Mouse (Mus musculus): ENCODE results near the gene Vasp.

The Vasp gene

DNA sequence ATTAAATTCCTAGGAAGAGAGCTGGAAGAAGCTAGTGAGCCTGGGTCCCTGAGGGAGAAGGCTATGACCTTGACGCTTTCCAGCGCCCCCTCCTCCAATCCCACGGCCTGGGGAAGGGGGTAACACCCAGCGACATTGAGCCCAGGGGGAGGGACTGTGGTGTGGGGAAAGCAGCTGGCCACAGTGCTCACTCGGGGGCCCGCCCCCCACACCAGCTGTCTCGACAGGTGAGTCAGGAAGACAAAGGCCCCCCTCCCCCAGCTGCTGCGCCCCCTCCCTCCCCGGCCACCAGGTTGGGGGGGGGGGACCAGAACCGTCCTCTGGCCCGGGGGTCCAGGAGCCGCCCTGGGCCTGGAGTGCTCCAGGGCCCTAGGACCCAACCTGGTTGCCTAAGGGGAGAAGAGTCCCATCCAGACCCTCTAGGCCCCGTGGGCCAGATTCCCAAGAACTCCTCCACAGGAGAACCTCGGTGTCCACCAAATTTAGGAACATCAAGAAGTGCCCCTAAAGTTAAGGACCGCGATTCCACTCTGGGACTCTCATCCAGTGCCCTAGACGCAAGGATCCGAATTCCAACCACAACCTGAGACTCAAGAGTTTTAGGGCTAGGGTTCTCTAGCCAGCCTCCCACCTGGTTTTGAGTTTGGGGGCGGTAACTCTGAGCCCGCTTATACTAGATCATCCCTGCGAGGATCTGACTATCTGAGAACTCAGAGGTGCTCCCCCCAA lies 944 bp downstream of the Vasp start:
- DNase-seq (ENCODE audit: low spot score): peak; percentile 32

DNA sequence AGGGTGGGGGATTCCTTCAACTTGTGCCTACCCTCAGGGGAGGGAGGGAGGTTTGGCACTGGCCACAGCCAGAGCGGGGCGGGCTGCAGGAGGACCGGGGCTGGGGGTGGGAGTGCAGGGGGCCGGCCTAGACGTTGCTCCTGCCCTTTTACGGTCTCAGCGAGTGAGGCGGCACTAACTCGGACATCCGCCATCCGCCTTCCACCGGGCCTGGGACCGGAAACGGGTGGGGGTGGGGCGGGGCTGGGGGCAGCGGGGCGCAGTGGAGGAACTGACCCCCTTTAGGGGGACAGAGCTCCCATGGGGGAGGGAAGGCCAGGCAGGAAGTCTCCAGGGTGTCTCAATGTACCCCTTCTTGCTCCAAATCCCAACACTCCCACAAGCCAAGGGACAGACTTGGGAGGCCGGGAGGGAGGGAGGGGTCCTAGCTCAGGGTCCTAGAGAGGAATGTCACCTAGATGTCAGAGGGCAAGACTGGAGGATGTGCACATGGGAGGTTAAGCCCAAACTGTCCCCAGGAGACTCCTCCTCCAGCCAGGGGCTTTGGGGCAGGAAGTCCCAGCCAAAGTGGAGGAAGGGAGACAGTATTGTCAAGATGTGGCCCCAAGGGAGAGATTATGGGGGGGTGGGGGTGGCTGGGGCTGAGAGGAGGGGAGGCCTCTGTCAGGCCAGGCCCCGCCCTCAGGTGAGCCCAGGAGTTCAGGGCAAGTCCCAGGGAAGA lies 1.7 kb downstream of the Vasp start:
- no peak for DNase-seq (ENCODE audit: low spot score)

DNA sequence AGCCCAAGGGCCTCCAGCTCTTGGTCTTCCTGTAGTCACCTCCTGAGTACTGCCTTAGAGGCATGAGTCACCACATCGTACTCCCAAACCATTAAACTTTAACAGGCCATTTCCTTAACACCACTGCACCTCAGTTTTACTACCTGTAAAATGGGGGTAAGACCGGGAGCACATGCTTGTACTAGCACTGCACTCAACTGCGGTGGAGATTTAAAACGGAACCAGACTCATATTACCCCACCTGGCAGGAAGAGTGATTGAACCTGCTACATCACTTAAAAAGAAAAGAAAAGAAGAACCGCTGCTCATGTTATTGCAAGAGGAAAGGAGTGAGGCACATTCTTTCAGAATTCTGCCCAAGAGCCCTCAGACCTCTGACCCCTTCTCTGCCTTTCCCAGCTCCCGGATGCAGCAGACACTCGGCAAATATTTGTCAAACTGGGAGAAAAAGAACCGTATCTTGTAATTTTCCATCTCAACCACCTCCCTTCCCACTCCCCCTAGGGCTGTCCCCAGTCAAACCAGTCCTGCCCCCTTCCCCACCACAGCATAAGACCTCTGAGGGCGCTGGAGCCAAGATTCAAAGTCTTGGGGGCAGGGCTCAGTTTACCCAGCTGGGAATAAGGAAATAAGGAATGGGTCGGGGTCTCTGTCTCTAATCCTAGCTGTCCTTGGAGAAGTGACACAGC lies 2.5 kb downstream of the Vasp start:
- DNase-seq (ENCODE audit: low spot score): no peak

DNA sequence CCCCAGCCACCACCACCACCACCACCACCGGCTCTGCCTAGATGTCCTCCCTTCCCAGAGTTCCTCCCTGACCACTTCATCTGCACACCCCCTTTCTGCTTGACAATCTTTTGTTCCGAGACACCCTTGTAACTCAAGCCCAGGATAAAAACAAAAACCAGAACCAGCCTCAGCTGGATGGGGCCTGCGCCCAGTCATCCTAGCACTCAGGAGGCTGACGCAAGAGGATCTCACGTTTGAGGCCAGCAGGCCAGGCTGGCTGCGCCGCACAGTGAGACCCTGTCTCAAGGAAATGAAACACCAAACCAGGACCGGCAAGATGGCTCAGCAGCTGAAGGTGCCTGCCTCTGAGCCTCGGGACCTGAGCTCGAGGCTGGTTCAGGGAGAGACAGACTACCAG lies 4.6 kb downstream of the Vasp start:
- DNase-seq (ENCODE audit: low spot score): peak; percentile 39

DNA sequence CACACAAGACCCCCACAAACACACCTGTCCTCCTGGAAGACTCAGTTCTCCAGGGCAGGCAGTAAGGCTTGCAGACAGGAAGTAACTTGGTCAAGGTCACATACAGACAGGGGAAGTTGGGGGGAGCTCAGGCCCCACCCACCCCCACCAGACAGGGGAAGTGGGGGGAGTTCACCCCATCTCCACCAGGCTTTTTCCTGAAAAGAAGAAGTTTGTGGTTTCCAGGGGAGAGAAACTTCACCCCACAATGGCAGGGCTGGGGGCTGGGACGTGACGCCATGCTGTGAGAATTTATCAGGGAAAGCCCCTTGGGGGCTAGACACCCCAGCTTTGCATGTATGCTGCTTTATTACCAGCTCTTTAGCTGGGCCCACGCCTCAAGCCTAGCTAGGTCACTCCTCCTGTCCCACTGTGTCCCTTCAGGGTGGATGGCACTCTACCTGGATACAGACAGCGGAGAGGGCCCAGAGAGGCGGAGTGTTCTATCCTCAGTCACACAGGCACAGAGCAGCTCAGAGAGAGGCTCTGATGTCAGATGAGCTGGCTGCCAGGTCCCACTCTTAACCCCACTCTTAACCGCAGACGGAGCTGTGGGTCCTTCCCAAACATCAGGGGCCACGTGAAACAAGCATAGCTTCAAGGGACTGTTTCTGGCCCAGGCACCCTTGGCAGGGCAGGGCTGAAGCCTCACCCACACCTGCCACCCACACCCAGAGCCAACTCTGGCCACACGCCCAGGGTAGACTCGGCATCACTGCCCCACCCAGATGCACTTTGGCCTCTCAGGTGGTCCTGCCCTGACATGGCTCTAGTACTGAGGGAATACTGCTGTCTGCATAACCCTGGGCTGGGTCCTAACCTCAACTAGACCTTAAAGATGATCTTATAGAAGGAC lies 5.4 kb downstream of the Vasp start:
- DNase-seq (ENCODE audit: low spot score): no peak

DNA sequence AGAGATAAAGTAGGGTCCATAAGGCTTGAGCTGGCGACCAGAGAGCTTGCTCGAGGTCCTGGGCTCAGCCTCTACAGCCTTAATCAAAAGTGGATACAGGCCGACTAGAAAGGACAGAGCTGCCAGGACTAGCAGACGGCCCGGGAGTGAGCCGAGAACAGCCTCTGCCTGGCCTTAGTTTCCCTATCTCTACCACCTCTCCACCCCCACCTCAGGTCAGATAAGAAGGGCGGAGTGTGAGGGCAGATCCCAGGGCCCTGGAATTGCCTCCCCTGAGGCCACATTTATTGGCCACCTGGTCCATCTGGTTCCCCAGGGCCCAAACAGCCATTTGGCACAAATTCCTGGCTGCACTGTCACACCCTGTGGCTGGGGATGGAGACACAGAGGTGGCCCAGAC lies 6.5 kb downstream of the Vasp start:
- peak; percentile 57 for DNase-seq (ENCODE audit: low spot score)

DNA sequence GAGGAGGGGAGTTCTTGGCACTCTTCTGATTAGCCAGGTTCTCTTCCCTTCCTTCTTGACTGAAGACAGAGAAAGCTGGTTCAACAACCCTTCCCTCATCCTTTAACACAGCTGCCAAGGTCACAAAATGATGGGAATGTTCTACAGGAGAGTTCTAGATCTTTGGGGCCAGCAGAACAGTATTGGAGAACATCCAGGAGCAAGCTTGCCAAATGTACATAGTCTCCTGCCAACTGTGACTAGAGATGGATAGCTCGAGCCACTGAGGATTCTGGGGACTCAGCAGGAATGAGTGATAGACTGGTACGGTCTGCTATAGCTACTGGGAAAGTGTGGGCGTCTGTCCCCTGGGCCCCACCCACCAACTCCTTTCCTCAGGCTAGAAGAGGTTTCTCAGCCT lies 13.3 kb downstream of the Vasp start:
- no peak for DNase-seq (ENCODE audit: low spot score)

DNA sequence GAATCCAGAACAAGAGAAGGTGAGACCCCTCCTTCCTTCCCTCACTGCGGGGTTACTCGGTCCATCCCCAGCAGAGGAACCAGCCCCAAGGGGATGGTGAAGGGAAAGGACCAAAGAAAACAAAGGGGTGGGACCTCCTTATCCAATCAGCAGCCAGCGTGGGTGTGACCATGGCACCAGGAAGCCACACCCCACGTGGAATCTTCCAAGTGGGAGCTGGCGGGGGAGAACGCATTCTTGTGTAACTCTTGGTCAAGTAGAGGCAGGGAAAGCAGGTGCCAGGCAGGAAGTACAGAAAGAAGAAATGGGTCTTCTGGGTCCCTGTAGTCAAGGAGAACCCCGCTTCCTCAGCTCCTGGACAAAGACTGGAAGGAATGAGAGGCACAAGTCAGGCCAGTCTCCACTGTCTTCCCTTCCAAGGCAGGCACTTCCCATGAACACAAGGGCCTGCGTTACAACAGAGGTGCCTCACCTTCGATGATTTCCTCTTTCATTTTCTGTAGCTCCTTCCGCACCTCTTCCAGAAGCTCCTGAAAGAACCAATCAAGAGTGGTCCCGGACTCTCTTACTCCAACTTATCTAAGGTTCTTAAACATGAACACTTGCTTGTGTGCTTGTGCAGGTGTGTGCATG lies 14.1 kb downstream of the Vasp start:
- DNase-seq (ENCODE audit: low spot score): no peak

DNA sequence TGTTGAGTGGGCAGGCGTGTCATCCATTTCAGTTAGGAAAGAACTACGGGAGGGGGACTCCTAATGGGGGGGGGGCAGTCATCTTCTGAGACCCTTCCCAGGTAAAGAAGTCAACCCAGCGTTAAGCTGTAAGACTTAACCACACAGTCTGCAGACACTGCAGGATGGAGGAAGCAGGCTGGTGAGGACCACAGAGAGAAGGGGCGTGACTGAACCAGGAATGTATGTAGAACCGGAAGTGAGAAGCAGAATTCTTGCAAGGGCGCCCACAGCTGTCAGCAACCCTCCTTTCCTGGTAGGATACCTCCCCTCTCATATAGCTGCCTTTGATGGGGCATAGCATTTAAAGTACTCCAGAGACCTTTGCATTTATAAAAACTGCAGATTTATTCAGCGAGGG lies 15.1 kb downstream of the Vasp start:
- no peak for DNase-seq (ENCODE audit: low spot score)

DNA sequence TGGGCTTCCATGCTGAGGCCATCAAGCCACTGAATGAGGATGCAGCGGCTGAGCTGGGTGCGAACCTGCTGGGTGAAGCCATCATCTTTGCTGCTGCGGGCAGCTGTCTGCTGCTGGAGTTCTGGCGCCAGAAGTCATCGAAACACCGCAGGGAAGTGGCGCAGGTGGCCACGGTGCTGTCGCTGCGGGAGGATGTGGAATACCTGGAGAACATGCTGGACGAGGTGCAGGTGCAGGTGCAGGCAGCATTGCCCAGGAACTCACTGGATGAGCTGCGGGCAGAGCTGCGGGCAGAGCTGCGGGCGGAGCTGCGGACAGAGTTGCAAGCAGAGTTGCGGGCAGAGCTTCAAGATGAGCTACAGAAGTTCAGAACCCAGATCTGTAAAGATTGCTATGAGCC lies 16.2 kb downstream of the Vasp start:
- DNase-seq (ENCODE audit: low spot score): no peak

DNA sequence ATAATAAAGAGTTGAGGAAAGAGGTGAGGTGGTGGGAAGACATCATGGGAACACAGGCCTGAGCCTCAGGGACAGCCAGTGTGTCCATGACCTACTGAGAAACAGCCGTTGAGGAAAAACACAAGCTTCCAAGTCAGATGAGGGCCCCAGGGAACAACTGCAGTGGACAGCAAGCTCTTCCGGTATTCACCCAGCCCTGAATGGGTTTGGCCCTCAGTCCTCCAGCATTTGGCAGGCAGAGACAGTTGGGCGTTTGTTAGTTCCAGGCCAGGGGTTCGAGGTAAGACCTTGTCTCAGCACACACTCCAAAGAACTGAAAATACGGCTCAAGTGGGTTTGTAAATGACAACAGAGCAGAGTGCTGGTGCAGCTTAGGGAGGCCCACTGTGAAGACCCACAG lies 18.2 kb downstream of the Vasp start:
- DNase-seq (ENCODE audit: low spot score): no peak

DNA sequence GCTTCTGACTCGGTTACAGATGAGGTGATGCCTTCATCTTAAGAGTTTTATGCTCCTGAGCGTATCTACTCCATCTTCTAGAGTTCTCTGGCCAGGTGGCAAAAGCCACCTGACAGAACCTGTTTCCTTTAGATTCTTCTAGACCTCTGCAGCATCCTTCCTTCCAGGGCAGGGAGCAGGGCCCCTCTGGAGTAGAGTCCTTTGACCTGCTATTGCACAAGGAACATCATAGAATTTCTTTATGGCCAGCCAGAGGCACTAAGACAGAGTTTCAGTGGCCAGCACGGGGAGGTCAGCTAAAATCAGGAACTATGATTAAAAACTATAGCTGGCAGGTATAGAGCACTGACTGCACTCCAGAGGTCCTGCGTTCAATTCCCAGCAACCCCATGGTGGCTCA lies 19.5 kb downstream of the Vasp start:
- no peak for DNase-seq (ENCODE audit: low spot score)

DNA sequence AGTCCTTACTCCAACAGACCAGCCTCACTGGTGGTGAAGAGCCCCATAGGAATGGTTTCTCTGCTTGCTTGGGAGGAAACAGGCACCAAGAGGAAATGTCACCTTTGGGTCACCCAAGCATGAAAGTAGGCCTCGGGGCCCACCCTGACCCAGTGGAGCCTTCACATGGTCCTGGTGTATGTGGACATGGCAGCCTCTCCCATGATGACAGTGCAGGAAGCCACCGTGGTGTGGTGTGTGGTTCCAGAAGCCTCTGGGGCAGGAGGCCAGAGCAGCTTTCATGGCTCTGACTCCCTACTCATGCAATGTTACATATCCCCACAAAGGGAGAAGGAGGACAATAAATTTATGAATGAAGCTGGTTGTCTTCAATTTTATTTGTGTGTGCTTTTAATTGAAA lies 24.1 kb downstream of the Vasp start:
- no peak for DNase-seq (ENCODE audit: low spot score)

DNA sequence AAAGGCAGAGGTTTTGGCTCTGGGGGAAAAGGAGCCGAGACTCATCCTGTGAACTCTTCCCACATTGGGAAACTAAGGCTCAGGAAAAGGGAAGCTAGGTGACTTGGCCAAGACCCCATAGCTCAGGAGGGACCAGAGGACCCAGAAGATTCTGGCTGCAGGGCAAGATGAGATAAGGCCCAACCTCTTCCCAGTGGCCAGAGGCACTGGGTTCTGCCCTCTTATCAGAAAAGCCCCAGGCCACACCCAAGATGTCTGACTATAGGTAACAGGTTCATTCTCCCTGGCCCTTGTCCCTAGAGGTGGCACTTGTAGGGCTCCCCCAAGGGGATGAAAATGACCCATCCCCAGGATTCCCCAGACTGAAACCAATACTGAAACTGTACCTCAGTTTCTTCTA lies 24.8 kb downstream of the Vasp start:
- no peak for DNase-seq (ENCODE audit: low spot score)

DNA sequence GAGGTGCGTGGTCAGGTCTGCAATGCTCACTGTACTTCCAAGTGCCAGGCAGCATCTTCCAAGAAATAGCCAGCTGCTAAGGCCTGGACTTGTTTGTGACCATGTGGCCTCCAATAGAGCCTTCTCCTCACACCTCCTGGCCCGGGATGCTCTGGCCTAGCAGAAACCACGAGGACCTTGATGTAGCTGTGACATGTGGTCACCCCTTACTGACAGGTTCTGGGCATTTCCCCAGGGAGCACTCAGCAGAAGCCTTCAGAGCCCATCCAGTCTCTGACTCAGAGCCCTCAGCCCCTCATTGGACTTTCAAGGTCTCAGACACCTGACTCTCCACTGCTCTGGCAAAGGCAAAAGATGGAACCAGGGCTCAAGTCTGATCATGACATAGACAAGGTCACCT lies 26.5 kb downstream of the Vasp start:
- no peak for DNase-seq (ENCODE audit: low spot score)

DNA sequence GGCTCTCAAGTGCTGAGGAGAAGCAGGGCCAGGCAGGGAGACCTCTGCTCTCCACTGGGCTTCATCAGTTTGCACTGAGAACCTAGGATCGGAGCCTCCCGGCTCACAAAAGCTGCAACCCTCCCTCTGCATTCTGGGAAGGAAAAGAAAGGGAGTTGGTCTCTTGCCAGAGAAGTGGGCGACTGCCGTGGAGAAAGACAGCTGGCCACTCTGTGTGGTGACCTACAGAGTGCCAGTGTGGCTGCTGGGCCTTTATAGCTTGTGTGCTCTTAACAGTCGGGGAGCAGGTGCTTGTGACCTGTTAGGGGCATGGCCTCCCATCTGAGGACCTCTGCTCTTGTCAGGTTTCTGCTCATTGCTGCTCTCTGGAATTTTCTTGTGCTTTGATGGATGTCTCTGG lies 27.8 kb downstream of the Vasp start:
- no peak for DNase-seq (ENCODE audit: low spot score)

DNA sequence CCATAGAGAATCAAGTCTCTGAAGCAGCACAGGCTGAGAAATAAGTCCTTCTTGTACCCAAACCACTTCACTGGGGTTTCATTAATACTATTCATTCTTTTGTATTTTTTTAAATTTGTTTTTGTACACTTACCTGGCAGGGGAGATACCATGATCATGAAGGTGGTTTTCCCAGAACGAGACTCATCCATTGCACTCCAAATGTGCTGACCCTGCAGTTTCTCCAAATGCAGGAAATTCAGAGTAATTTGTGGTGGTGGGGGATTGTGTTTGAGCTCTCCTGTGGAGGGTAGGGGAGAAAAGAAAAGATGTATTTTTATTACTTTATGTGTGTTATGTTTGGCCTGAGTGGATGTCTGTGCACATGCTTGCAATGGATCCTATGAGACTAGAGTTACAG lies 29.6 kb downstream of the Vasp start:
- no peak for DNase-seq (ENCODE audit: low spot score)

DNA sequence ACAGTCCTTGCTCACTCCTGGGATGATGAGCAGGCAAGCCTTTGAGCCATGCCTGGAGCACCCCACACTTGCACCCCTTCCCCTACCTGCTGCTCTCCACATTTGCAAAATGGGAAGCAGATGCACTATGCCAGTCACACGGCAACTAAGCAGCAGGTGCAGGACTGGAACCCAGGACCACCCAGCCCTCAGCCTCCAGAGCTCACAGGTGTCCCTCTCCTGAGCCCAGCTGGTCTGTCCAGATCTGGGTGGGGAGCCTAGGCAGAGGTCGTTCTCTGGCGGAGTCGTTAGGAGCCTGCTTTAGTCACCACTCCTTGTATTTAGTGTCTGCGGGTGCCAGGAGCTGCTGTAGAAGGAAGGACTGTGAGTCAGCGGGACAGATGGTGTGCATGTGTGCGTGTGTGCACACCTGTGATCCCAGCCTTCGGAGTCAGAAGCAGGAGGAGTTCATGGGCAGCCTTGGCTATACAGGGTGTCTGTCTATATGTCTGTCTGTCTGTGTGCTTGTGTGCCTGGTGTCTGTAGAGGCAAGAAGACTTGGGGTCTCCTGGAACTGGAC lies 30.6 kb downstream of the Vasp start:
- DNase-seq (ENCODE audit: low spot score): no peak

DNA sequence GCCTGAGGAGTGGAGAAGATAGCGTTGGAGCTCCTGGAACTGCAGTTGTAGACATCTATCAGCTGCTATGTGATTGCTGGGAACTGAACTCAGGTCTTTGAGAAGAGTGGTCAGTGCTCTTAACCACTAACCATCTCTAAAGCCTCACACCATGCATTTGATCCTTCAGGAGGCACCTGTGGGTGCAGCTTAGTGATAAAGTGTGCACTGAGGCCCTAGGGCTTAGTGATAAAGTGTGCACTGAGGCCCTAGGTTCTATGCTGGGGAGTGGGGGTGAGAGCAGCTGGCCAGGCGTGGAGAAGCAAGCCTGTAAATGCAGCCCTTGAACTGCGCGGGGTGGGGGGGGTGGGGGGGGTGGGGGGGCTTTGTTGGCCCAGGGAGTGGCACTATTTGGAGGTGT lies 31.6 kb downstream of the Vasp start:
- no peak for DNase-seq (ENCODE audit: low spot score)

DNA sequence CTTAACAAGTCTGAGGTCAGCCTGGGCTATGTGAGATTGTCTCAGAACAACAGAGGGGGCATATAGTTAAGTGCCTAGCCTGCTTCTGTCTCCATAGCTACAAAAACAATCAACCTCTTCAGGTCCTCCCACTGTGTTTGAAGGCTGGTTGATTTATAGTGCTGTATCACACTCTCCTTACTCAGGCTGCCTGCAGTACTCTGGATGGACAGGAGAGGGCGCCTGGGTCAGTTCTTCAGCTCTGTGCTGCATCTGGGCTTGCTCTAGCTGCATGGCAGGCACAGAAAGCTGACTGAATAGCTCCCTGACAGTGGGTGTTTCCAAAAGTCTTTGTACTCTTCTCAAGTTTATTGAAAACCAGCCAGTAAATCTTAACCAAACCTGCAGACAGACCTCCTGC lies 32.2 kb downstream of the Vasp start:
- DNase-seq (ENCODE audit: low spot score): peak; percentile 87

DNA sequence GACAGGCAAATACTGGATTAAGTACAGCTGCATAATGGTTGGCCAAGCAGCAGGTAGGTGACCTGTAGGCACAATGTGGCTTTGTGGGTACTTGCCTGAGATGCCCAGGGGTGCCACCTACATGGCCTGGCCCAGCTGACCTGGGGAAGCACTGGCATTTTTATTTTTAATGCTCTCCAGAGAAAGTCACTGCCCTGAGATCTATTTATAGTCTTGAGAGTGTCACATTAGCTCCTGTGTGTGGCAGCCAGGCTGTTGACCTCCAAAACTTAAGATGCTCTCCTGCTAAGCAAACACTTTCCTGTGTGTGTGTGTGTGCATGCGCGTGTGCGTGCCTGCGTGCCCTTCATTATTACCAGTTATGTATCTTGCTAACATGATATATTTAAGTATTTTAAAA lies 33.3 kb downstream of the Vasp start:
- DNase-seq (ENCODE audit: low spot score): no peak

DNA sequence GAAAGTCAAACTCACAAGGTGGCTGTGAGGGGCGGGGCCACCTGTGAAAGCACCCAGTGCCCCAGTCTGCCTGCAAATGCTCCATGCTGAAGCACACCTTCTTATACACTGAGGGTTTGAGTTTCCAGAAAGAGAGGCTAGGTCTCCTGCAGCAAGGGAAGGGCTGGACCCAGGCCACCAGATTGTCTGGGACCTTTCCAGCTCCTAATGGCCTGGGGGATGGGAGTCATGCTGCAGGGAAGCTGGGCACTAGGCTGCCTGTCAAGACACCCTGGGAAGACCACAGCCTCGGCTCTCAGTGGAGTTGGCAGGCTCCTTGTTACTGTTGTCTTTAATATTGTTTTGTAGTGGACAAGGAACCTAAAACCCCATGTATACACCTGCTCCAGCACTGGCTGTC lies 35.2 kb downstream of the Vasp start:
- no peak for DNase-seq (ENCODE audit: low spot score)
